Mouse (Mus musculus) ES-E14 (cell line): ENCODE results near the gene Zfp879.

ENCODE experiments used
- CHD2 ChIP-seq: IDR thresholded peaks from 2 replicates; pipeline ENCODE4 v1.6.1; 2014; ENCODE audit warnings: mild to moderate bottlenecking, low read depth, low read length, inconsistent platforms
- ZC3H11A ChIP-seq: IDR thresholded peaks from 2 replicates; pipeline ENCODE4 v1.6.1; 2012; ENCODE audit warnings: low read depth, mild to moderate bottlenecking, inconsistent platforms, low read length, borderline replicate concordance
- ZNF384 ChIP-seq: IDR thresholded peaks from 2 replicates; pipeline ENCODE4 v1.6.1; 2012; ENCODE audit warnings: low read depth, low read length, inconsistent platforms

DNA sequence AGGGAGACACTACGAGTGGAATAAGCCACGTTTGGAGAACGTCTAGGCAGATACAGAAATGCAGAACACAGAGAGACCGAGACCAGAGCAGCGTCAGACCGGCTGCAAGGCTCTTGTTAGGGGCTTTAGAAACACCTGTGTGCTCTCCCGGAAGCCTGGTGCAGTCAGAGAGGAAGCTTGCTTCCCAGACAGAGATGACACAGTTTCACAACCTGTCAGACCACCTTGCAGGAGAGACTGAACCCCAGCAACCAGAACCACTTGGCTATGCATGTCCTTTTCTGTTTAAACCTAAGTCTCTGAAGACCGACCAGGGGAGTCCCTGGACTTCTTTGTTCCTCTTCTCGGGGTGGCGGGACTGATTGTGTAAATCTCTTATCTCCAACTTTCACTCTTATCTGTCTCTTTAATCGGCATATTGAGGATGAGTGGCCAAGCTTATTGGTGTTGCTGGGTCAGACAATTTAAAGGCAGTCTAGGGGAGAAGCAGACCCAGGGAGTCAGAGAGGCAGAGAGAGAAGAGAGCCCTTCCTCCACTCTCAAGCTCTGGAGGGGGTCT lies 8.9 kb upstream of the Zfp879 start, which contains the start of gene Grm6:
- TF ChIP-seq ZNF384 (no peak), CHD2 (no peak), ZC3H11A (no peak)
